Mouse (Mus musculus) G1E (cell line): ENCODE results near the gene Myh13. TPM values are rescaled to one million over a fixed set of nuclear protein-coding genes. Genes with fewer than 3 reads are reported as not detected.

Experiments
- ATAC-seq: 2 replicates; pipeline ENCODE4 v1.8.0; 2016; ENCODE audit warnings: mild to moderate bottlenecking; ENCODE audit not compliant: insufficient number of reproducible peaks, poor library complexity, low FRiP score, severe bottlenecking; ENCODE audit errors: extremely low read depth
- DNase-seq: peaks from one replicate; pipeline ENCODE4 v3.0.0; 2012; ENCODE audit warnings: low spot score
- H3K27me3 ChIP-seq: 2 replicates; pipeline ENCODE4 v1.6.1; 2012; ENCODE audit warnings: mild to moderate bottlenecking, low read length, inconsistent platforms; ENCODE audit not compliant: insufficient read depth
- H3K36me3 ChIP-seq: replicated peaks from 2 replicates; pipeline ENCODE3; 2012; ENCODE audit warnings: mild to moderate bottlenecking, inconsistent platforms
- H3K4me1 ChIP-seq: 2 replicates; pipeline ENCODE4 v1.6.1; 2012; ENCODE audit warnings: low read depth, low read length, inconsistent platforms, mixed read lengths; ENCODE audit not compliant: insufficient read depth
- H3K4me3 ChIP-seq: 2 replicates; pipeline ENCODE4 v1.5.1; 2012; ENCODE audit warnings: low read depth, mild to moderate bottlenecking, inconsistent platforms, low read length, moderate library complexity, mixed read lengths
- H3K9me3 ChIP-seq: replicated peaks from 2 replicates; pipeline ENCODE4 v1.6.1; 2012; ENCODE audit warnings: inconsistent platforms
- CTCF ChIP-seq: IDR thresholded peaks from 2 replicates; pipeline ENCODE4 v1.5.1; 2012; ENCODE audit warnings: low read depth, low read length, inconsistent platforms, mixed read lengths
- GATA1 ChIP-seq: IDR thresholded peaks from 2 replicates; pipeline ENCODE4 v1.6.1; 2012; ENCODE audit warnings: borderline replicate concordance, low read length, inconsistent platforms, mixed read lengths
- GATA2 ChIP-seq: IDR thresholded peaks from 2 replicates; pipeline ENCODE4 v1.6.1; 2012; ENCODE audit warnings: low read depth, low read length, inconsistent platforms, borderline replicate concordance
- POLR2AphosphoS5 ChIP-seq: IDR thresholded peaks from 2 replicates; pipeline ENCODE4 v1.6.1; 2012; ENCODE audit warnings: low read depth, low read length, inconsistent platforms; ENCODE audit not compliant: insufficient replicate concordance
- TAL1 ChIP-seq: conservative IDR thresholded peaks from 2 replicates; pipeline ENCODE4 v1.6.1; 2012; ENCODE audit warnings: low read depth, low read length, inconsistent platforms, mixed read lengths
- polyA plus RNA-seq: library from polyadenylated mRNA; stranded (reverse); fragments of >175 nt; gene quantifications from 2 replicates; pipeline ENCODE4 v1.2.3, GENCODE M21; 2012
- total RNA-seq, 2 experiments: library from RNA; stranded (forward) in 1 of 2; stranded (reverse) in 1 of 2; fragments of 200-1000 nt in 1 of 2; fragments of >200 nt in 1 of 2; fragmentation: Nextera tagmentation in 1 of 2; gene quantifications; 2 replicates each; pipeline ENCODE4 v1.2.3; 2014 to 2017

Gene Myh13
- total and polyA plus RNA-seq, 3 experiments, result 0.05 TPM; not detected in 2

GRCm38 (mm10) chr11:67345186-67345855 is 23.9 kb downstream of the Myh13 start:
- no peak overlapping the region for H3K4me3 ChIP-seq
- TF ChIP-seq TAL1, result no peak
- TF ChIP-seq CTCF, result no peak
- no peak for TF ChIP-seq GATA1
- TF ChIP-seq POLR2AphosphoS5, result no peak
- TF ChIP-seq GATA2, result no peak
- peaks cover 47% of the 10 kb centered on the region for H3K9me3 ChIP-seq
- no peaks in the 10 kb centered on the region for H3K4me1 ChIP-seq
- no peaks in the 10 kb centered on the region for H3K27me3 ChIP-seq
- no peaks in the 10 kb centered on the region for H3K36me3 ChIP-seq
- no peak for DNase-seq
- no peak for ATAC-seq

GRCm38 (mm10) chr11:67345856-67346236 is 24.4 kb downstream of the Myh13 start:
- ATAC-seq (no peak), DNase-seq (no peak)
- Histone ChIP-seq H3K4me3 (no peak overlapping the region), H3K36me3 (no peaks in the 10 kb centered on the region), H3K27me3 (no peaks in the 10 kb centered on the region), H3K9me3 (peaks cover 49% of the 10 kb centered on the region), H3K4me1 (no peaks in the 10 kb centered on the region)
- TF ChIP-seq GATA2, result no peak
- TF ChIP-seq GATA1, result no peak
- no peak for TF ChIP-seq CTCF
- TF ChIP-seq POLR2AphosphoS5, result no peak
- TF ChIP-seq TAL1, result no peak

- H3K36me3 ChIP-seq, result no peaks in the 10 kb centered on the region
- ATAC-seq (no peak), DNase-seq (no peak)
- TF ChIP-seq TAL1 (no peak), GATA1 (no peak), CTCF (no peak), POLR2AphosphoS5 (no peak)
- no peaks in the 10 kb centered on the region for H3K27me3 ChIP-seq
- no peaks in the 10 kb centered on the region for H3K4me1 ChIP-seq
- H3K9me3 ChIP-seq, result peaks cover 73% of the 10 kb centered on the region
- no peak overlapping the region for H3K4me3 ChIP-seq
Measured at GRCm38 (mm10) chr11:67350153-67350768, 28.8 kb downstream of the Myh13 start.

GRCm38 (mm10) chr11:67353011-67353410 is 31.6 kb downstream of the Myh13 start:
- Histone ChIP-seq H3K4me1 (no peaks in the 10 kb centered on the region), H3K9me3 (peaks cover 66% of the 10 kb centered on the region), H3K27me3 (no peaks in the 10 kb centered on the region), H3K36me3 (no peaks in the 10 kb centered on the region), H3K4me3 (no peak overlapping the region)
- no peak for TF ChIP-seq TAL1
- TF ChIP-seq GATA1, result no peak
- TF ChIP-seq GATA2, result no peak
- TF ChIP-seq CTCF, result no peak
- TF ChIP-seq POLR2AphosphoS5, result no peak
- DNase-seq (no peak), ATAC-seq (no peak)

- Histone ChIP-seq H3K4me3 (no peak overlapping the region), H3K4me1 (no peaks in the 10 kb centered on the region), H3K36me3 (no peaks in the 10 kb centered on the region), H3K27me3 (no peaks in the 10 kb centered on the region), H3K9me3 (peaks cover 66% of the 10 kb centered on the region)
- DNase-seq (no peak), ATAC-seq (no peak)
- no peak for TF ChIP-seq CTCF
- TF ChIP-seq TAL1, result no peak
- TF ChIP-seq GATA1, result no peak
- no peak for TF ChIP-seq POLR2AphosphoS5
- TF ChIP-seq GATA2, result no peak
Measured at GRCm38 (mm10) chr11:67358031-67358430, 36.6 kb downstream of the Myh13 start.

GRCm38 (mm10) chr11:67362236-67362635 is 40.8 kb downstream of the Myh13 start:
- TF ChIP-seq POLR2AphosphoS5, result no peak
- no peak for TF ChIP-seq GATA1
- TF ChIP-seq GATA2, result no peak
- no peak for TF ChIP-seq TAL1
- no peak for TF ChIP-seq CTCF
- DNase-seq, result no peak
- Histone ChIP-seq H3K9me3 (peaks cover 66% of the 10 kb centered on the region), H3K4me3 (no peak overlapping the region), H3K4me1 (no peaks in the 10 kb centered on the region), H3K36me3 (no peaks in the 10 kb centered on the region), H3K27me3 (no peaks in the 10 kb centered on the region)
- ATAC-seq, result no peak
